Comparison of ENCODE assay signal across 22 mouse cellular contexts in genomic region chr4:132023816-132024215, GRCm38 (mm10). TPM values are rescaled to one million over a fixed set of nuclear protein-coding genes. Genes with fewer than 3 reads are reported as not detected.
"Had no signal": no experiment of that assay in that cellular context is flagged by ENCODE, and none has a peak within 500 bp of the region (broad histone marks: within the 10 kb centered on the region; RNA-seq: fewer than 3 reads in every experiment).

No protein-coding gene starts in this region.

- H3K27me3 ChIP-seq: intestine, embryonic 15.5 days; limb, embryonic 12.5 days; limb, embryonic 15.5 days; midbrain, embryonic 15.5 days; neural tube, embryonic 12.5 days; neural tube, embryonic 15.5 days; stomach, embryonic 15.5 days had no signal

- H3K27ac ChIP-seq: intestine, embryonic 15.5 days; left cerebral cortex, adult 2 months; limb, embryonic 12.5 days; limb, embryonic 15.5 days; midbrain, embryonic 15.5 days; neural tube, embryonic 12.5 days; neural tube, embryonic 15.5 days; stomach, embryonic 15.5 days had no signal

- H3K36me3 ChIP-seq: intestine, embryonic 15.5 days; limb, embryonic 15.5 days; midbrain, embryonic 15.5 days; neural tube, embryonic 15.5 days; stomach, embryonic 15.5 days had no signal

- H3K9ac ChIP-seq: intestine, embryonic 15.5 days; limb, embryonic 12.5 days; limb, embryonic 15.5 days; midbrain, embryonic 15.5 days; neural tube, embryonic 12.5 days; neural tube, embryonic 15.5 days; stomach, embryonic 15.5 days had no signal

- H3K4me2 ChIP-seq: intestine, embryonic 15.5 days; limb, embryonic 12.5 days; limb, embryonic 15.5 days; midbrain, embryonic 11.5 days; midbrain, embryonic 15.5 days; neural tube, embryonic 12.5 days; neural tube, embryonic 15.5 days; stomach, embryonic 15.5 days had no signal

- DNase-seq: kidney, adult 18-20 months; kidney, adult 9 months; kidney, postnatal 14 days; layer of hippocampus, postnatal 36 days; left cerebral cortex, postnatal 4 days; lung, adult 2 months; lung, postnatal 14 days; lung, postnatal 4 days; right cerebral cortex, adult 18-20 months; right cerebral cortex, postnatal 14 days; spleen, adult 18-20 months; thymus, postnatal 25 days had no signal

- H3K4me1 ChIP-seq: intestine, embryonic 15.5 days; stomach, embryonic 15.5 days had no signal

- H3K4me3 ChIP-seq: intestine, embryonic 15.5 days; left cerebral cortex, adult 2 months; limb, embryonic 12.5 days; limb, embryonic 15.5 days; midbrain, embryonic 15.5 days; neural tube, embryonic 12.5 days; neural tube, embryonic 15.5 days; stomach, embryonic 15.5 days had no signal

- H3K9me3 ChIP-seq: intestine, embryonic 15.5 days; limb, embryonic 12.5 days; limb, embryonic 15.5 days; midbrain, embryonic 15.5 days; neural tube, embryonic 15.5 days; stomach, embryonic 15.5 days had no signal

- ATAC-seq: intestine, embryonic 15.5 days; midbrain, embryonic 15.5 days had no signal

RNA-seq across cellular contexts. Expression of gene Gm10300, which starts 50.7 kb away (rescaled TPM):
- total RNA-seq: layer of hippocampus, postnatal 10 days; layer of hippocampus, postnatal 36 days; left cerebral cortex, adult 2 months; left cerebral cortex, postnatal 4 days had no signal
- polyA plus RNA-seq: midbrain, embryonic 11.5 days; midbrain, embryonic 15.5 days; neural tube, embryonic 12.5 days; neural tube, embryonic 15.5 days had no signal
